Mouse (Mus musculus): ENCODE measurements at regions not wholly inside any gene's neighbourhood (a gene's known extent, or its start where the extent isn't known, plus 50 kb on each side); places are given as distances from the start of the nearest gene placed in this dataset.

DNA sequence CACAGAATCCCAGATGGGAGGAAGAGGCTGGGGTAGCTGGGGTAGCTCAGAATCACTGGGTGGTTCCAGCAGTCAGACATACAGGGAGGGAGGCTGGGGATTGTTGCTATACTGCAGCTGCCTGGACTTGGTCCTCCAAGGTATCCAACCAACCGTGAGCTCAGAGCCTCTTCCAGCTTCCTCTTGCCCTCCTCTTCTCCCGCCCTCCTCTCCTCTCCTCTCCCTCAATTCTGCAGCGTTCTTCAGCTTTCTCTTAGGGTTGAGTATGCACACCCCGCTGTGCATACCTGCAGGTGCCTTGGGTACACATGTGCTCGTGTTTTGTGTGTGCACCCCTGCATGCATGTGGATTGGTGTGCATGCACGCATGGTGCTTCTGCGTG is 81.6 kb downstream of the Cstad start:
- no peak for DNase-seq

DNA sequence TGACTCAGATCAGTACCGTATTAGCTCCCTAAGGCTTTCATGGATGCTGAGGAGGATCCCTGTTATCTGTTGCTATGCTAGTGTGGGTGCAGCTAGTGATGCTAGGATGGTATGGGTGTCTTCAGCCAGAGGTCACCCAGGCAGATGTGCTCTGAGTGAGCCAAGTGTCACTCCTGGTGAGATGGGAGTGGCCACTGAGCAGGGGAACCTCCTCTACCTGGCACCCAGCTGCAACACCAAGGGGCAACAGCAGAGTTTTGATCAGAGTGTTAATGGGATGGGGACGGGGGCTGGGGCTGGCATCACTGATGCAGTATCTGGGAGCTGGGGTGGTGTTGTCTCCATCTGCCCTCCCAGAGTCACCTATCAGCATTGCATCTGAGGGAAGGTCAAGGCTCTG is 81.0 kb downstream of the Cstad start:
- DNase-seq = peak in 1 of 2 experiments; percentile 10

DNA sequence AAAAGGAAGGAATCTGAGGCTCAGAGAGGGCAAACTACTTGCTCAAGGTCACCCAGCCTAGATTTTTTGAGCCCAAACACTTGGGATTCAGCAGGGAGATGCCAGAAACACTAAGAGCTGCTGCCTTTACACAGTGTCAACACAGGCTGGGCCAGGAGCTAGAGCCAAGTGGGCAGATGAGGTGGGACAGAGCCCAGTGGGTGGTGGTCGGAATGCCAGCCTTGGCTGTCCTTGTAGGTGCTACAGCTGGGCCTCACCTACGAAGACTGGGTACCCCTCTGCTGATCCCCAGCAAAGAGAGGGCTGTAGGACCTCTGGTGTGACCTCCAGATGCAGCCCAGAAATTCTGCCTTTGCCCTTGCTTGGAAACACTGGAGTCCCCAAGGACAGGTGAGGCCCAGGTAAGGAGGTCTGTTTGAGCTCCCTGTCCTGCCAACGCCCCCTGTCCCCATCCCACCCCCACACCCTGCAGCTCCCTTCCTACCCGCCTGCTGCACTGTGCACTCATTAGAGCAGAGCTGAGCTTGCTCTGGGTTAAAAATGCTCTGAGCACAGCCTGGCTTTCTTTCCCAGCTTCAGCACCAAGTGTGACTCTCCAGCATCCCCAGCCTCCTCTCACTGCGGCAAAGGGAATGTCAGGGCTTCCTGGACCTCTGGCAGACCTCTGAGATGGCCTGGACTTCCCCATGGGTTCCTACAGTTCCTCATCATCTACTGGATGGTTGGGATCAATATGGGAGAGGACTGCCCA is 76.2 kb downstream of the Cstad start:
- DNase-seq = peak; percentile 50 to 68

DNA sequence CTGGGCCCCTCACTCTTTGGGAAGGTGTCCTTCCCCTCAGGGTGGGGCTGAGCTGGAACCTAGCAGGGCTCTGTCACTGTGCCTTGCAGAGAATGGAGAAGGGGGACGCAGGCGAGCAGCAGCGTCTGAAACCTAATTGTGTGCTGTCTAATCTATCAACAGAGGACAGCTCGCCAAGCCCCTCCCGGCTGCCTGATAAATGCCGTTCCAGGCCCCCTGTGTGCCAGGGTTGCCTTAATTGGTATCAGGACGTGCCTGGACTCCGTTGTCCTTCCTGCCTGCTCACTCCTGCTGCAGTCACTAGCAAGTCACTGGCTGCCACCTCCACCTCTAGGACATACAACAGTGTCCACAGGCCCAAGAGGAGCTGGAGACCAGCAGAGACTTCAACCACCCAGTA is 72.6 kb downstream of the Cstad start:
- no peak for DNase-seq

DNA sequence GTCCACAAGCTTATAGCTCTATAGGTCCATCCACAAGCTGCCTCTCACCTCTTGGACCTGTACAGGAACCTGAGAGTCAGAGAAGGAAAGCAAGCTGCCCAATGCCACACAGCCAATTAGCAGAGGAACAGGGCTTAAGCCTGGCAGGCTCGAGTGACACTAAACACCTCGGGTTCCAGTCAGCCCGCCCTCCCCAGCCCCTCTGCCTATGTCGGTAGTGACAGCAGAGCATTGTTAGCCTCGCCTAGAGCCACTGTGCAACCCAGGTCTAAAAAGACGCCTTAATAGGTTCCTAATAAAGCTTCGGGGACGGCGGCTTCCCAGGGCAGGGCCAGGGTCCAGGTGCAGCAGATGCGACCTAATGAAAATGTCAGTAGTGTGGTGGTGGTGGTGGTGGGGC is 66.3 kb downstream of the Cstad start:
- DNase-seq = no peak

DNA sequence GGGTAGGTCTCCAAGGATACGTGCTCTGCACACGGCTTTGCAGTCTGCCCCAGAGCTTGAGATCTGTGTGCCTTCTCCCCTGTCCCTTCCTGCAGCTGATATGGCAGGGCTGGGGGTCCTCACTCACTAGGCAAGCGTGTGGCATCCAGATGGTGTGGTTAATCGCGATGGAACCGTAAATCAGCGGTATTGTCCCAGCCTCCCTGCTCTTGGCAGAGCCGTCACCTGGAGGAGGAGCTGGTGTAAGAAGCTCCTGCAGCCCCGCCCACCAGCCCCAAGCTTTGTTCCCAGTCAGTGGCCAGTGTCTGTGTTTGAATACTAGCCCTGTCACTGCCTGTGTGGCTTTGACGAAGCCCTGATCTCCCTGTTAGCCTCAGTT is 65.8 kb downstream of the Cstad start:
- peak; percentile 75 to 76 for DNase-seq

DNA sequence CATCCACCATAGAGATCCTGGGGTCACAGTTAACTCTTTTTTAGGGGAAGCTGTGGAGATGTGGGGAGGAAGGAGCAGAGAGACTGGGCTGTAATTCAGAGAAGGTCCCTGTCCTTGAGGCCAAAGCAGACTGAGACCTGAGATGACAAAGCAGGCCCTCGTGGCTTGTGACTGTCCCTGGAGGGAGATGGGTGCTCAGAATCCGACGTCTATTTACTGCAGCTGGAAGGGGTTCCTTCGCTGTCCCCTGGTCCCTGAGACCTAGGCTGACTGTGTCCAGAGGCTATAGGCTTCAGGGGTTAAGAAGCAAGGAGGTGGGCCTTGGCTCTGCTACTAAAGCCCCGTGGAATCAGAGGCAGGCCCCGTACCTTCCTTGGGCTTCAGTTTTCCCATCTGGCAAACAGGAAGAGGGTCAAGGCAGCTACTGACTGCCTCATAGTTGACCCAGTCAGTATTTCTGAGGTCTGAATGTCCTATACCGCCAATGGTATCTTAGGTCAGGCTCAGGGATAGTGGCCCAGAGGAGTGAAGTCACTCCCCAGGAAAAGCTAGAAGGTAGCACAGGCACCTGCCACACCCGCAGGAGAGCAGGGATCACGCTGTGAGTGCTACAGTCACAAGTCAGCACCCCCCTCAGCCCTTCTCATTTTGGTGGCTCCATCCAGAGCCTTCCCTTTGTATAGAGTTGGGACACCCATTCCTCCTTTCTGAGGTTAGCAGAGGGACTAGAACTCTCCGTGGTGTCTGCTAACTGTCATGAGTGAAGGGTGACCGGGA is 65.2 kb downstream of the Cstad start:
- peak in 1 of 2 experiments; percentile 52 for DNase-seq

DNA sequence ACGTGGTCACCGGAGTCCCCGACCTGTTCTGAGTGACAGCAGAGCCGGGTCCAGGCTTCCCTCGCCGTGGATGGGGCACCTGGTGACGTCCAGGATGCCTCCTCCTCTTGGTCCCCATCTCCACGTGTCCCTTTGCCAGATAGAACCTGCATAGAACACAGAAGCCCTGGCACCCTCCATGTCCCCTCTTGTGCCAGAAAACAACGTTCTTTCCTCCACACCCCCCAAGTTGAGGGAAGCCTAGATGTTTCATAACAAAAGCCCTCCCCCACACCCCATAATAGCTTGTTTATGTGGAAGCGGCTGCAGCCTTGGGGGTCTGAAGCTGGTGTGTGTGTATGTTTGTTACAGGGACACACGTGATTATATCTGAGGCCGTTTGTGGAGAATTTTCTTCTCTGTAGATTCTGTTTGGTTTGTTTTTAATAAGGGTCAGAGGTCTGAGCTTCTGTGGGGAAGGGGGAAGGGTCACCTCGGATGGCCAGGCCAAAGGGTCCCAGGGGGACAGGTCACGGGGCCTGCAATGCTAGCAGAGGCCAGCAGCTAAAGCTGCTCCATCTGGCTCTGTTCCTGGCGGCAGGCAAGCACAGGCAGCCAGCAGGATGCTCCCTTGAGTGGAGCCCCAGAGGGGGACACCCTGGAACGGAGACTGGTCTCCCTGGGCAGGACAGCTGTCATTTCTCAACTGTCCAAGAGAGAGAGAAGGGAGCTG is 64.2 kb downstream of the Cstad start:
- DNase-seq = peak; percentile 81 to 82
